Mouse (Mus musculus) liver (tissue): Measurements from ENCODE around the gene Ankrd12.
"Not testable (repeated sequence)": the region's sequence is repeated elsewhere in the genome, so short reads cannot be mapped to it uniquely, and the experiment has no call there.

Experiments used
- DNase-seq: peaks from one replicate; pipeline ENCODE4 v3.0.0-alpha.2; 2020; ENCODE audit warnings: mixed read lengths

The Ankrd12 gene

GRCm38 (mm10) chr17:66077437-66077850 is 555 bp upstream of the Ankrd12 start:
- DNase-seq = no peak

- DNase-seq = no peak
Measured at GRCm38 (mm10) chr17:66076174-66076927, 538 bp downstream of the Ankrd12 start.

- DNase-seq = no peak
Measured at GRCm38 (mm10) chr17:66075827-66076173, 1.1 kb downstream of the Ankrd12 start.

GRCm38 (mm10) chr17:66073971-66074370 is 2.9 kb downstream of the Ankrd12 start:
- DNase-seq = no peak

GRCm38 (mm10) chr17:66069036-66069435 is 7.9 kb downstream of the Ankrd12 start:
- DNase-seq = not testable (repeated sequence)

GRCm38 (mm10) chr17:66065115-66065514 is 11.8 kb downstream of the Ankrd12 start:
- no peak for DNase-seq

GRCm38 (mm10) chr17:66061241-66061938 is 15.5 kb downstream of the Ankrd12 start:
- no peak for DNase-seq

- DNase-seq = no peak
Measured at GRCm38 (mm10) chr17:66058160-66058559, 18.7 kb downstream of the Ankrd12 start.

- no peak for DNase-seq
Measured at GRCm38 (mm10) chr17:66057145-66057544, 19.7 kb downstream of the Ankrd12 start.

- DNase-seq = no peak
Measured at GRCm38 (mm10) chr17:66053349-66053748, 23.5 kb downstream of the Ankrd12 start.

- no peak for DNase-seq
Measured at GRCm38 (mm10) chr17:66048795-66049194, 28.1 kb downstream of the Ankrd12 start.

GRCm38 (mm10) chr17:66048199-66048598 is 28.7 kb downstream of the Ankrd12 start:
- DNase-seq = peak; percentile 7

GRCm38 (mm10) chr17:66043679-66044078 is 33.2 kb downstream of the Ankrd12 start:
- DNase-seq = not testable (repeated sequence)

GRCm38 (mm10) chr17:66041020-66041419 is 35.9 kb downstream of the Ankrd12 start:
- peak; percentile 7 for DNase-seq

GRCm38 (mm10) chr17:66033239-66033638 is 43.6 kb downstream of the Ankrd12 start:
- no peak for DNase-seq

GRCm38 (mm10) chr17:66031991-66032390 is 44.9 kb downstream of the Ankrd12 start:
- DNase-seq = no peak

- DNase-seq = no peak
Measured at GRCm38 (mm10) chr17:66024211-66024610, 52.7 kb downstream of the Ankrd12 start.

- no peak for DNase-seq
Measured at GRCm38 (mm10) chr17:66011790-66012189, 65.1 kb downstream of the Ankrd12 start.

GRCm38 (mm10) chr17:66007892-66008291 is 69.0 kb downstream of the Ankrd12 start:
- DNase-seq = no peak

GRCm38 (mm10) chr17:66007473-66007872 is 69.4 kb downstream of the Ankrd12 start:
- no peak for DNase-seq

- DNase-seq = peak; percentile 67
Measured at GRCm38 (mm10) chr17:65988151-65988820, 88.6 kb downstream of the Ankrd12 start.

- not testable (repeated sequence) for DNase-seq
Measured at GRCm38 (mm10) chr17:65976720-65977119, 100.2 kb downstream of the Ankrd12 start.

- DNase-seq = no peak
Measured at GRCm38 (mm10) chr17:65967751-65968150, 109.1 kb downstream of the Ankrd12 start.

GRCm38 (mm10) chr17:65962263-65962662 is 114.6 kb downstream of the Ankrd12 start:
- DNase-seq = no peak
